Mouse (Mus musculus) heart, postnatal 0 days (tissue): ENCODE results near the gene Rhbdl1.

ENCODE experiments used
- CTCF ChIP-seq: IDR thresholded peaks from 2 replicates; pipeline ENCODE4 v1.5.1; 2016; ENCODE audit warnings: antibody characterized with exemption, control low read depth, low read depth
- EP300 ChIP-seq: IDR thresholded peaks from 2 replicates; pipeline ENCODE4 v1.6.1; 2016; ENCODE audit warnings: antibody characterized with exemption, low read depth

- TF ChIP-seq CTCF (no peak), EP300 (no peak)
Measured at GRCm38 (mm10) chr17:25817662-25818061, 19.4 kb downstream of the Rhbdl1 start.
